Mouse (Mus musculus): ENCODE results near the gene Poldip2.

- TF ChIP-seq CTCF (IDR thresholded peaks at IDR 0.05; ENCODE audit: insufficient read depth, low read length) = no peak
- TF ChIP-seq POLR2A (IDR thresholded peaks at IDR 0.05; ENCODE audit: borderline replicate concordance, extremely low read depth, low read depth, low read length) = no peak
These were observed 11.4 kb downstream of the Poldip2 start for GRCm38 (mm10) chr11:78523241-78523955.
